Mouse (Mus musculus): ENCODE measurements at regions not wholly inside any gene's neighbourhood (a gene's known extent, or its start where the extent isn't known, plus 50 kb on each side); places are given as distances from the start of the nearest gene placed in this dataset.

GRCm38 (mm10) chr1:117243599-117243998 is 440.8 kb downstream of the Gm19965 start:
- no peak for DNase-seq (ENCODE audit: low spot score in 2 of 2)

GRCm38 (mm10) chr1:117248342-117248741 is 445.6 kb downstream of the Gm19965 start:
- no peak for DNase-seq (ENCODE audit: low spot score in 2 of 2)

DNA sequence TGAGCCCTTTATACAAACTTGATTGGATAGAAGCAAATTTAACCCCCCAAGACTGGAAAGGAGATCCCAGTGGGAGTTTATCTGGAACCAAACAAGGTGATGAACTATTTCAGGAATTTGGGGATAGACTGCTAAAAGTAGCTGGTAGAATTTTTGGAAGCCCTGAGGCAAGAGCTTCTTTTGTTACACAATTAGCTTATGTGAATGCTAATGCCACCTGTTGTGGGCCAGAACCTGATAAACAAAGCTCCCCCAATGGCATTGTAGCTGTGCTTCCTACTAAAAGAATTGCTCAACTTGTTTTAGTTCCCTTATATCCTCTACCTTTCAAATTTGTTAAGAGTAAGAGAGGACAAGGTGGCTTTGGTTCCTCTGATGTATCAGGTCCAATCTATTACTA is 406.2 kb upstream of the Gm28363 start:
- DNase-seq (ENCODE audit: low spot score in 2 of 2) = no peak

- DNase-seq (ENCODE audit: low spot score in 2 of 2) = peak in 1 of 2 experiments; percentile 4
Measured at GRCm38 (mm10) chr1:117299232-117299631, 397.7 kb upstream of the Gm28363 start.

Data from left cerebral cortex, adult 18-20 months (tissue).